Mouse (Mus musculus) forebrain, postnatal 0 days (tissue): ENCODE measurements around the gene Hpse. TPM values are rescaled to one million over a fixed set of nuclear protein-coding genes. Genes with fewer than 3 reads are reported as not detected.

ENCODE experiments used
- ATAC-seq: fragments of 200-750 bp; cut with Nextera tagmentation; 2 replicates; pipeline ENCODE4 v1.8.0; 2017; ENCODE audit warnings: mild to moderate bottlenecking, moderate library complexity
- DNase-seq: peaks from one replicate; pipeline ENCODE4 v3.0.0-alpha.2; 2015
- H3K27ac ChIP-seq: fragments of 300-500 bp; sonication (generic); 2 replicates; pipeline ENCODE4 v1.5.1; 2014; ENCODE audit warnings: low read depth, mild to moderate bottlenecking, antibody characterized with exemption, low read length, moderate library complexity, mixed read lengths
- H3K27me3 ChIP-seq: fragments of 300-500 bp; sonication (generic); 2 replicates; pipeline ENCODE4 v1.6.1; 2014; ENCODE audit warnings: mild to moderate bottlenecking, low read length, mixed read lengths; ENCODE audit not compliant: insufficient read depth
- H3K36me3 ChIP-seq: fragments of 300-500 bp; sonication (generic); 2 replicates; pipeline ENCODE4 v1.6.1; 2014; ENCODE audit warnings: mild to moderate bottlenecking, moderate library complexity; ENCODE audit not compliant: insufficient read depth
- H3K4me1 ChIP-seq: fragments of 300-500 bp; sonication (generic); 2 replicates; pipeline ENCODE4 v1.6.1; 2014; ENCODE audit warnings: antibody characterized with exemption; ENCODE audit not compliant: insufficient read depth
- H3K4me2 ChIP-seq: fragments of 300-500 bp; sonication (generic); 2 replicates; pipeline ENCODE4 v1.6.1; 2014; ENCODE audit warnings: low read depth, mild to moderate bottlenecking, moderate library complexity
- H3K4me3 ChIP-seq: fragments of 300-500 bp; sonication (generic); 2 replicates; pipeline ENCODE4 v1.5.1; 2014; ENCODE audit warnings: low read depth, low read length, mixed read lengths
- H3K9ac ChIP-seq: fragments of 300-500 bp; sonication (generic); 2 replicates; pipeline ENCODE4 v1.6.1; 2014; ENCODE audit warnings: mild to moderate bottlenecking
- H3K9me3 ChIP-seq: fragments of 300-500 bp; sonication (generic); 2 replicates; pipeline ENCODE4 v1.6.1; 2016; ENCODE audit warnings: low read length
- CTCF ChIP-seq: sonication (generic); IDR thresholded peaks from 2 replicates; pipeline ENCODE4 v1.5.1; 2016; ENCODE audit warnings: antibody characterized with exemption, control low read depth, low read depth
- WGBS: fragments of 180-500 bp; shearing (Covaris S2); extraction: QIAGEN DNeasy Blood & Tissue Kit; methylation state at CpG from one replicate; pipeline ENCODE4 v1.1.7; 2014; 5-methylcytosine and 5-hydroxymethylcytosine counted together
- polyA plus RNA-seq: library from polyadenylated mRNA; unstranded; fragments of >200 nt; fragmentation: Nextera tagmentation; extraction: Ambion mirVana; gene quantifications from 2 replicates; pipeline ENCODE4 v1.2.1, GENCODE M21; 2015
- total RNA-seq: library from RNA; depleted of rRNA; stranded (reverse); fragments of >200 nt; gene quantifications from 2 replicates; pipeline ENCODE4 v1.2.3, GENCODE M21; 2014

The Hpse gene
- total and polyA plus RNA-seq, 2 experiments from 2014 or later: 0.41 to 1.1 TPM

- no peak overlapping the region for H3K4me2 ChIP-seq
- H3K9me3 ChIP-seq: no peaks in the 10 kb centered on the region
- WGBS: 68% methylated on average over 2 of the region's 2 CpGs
- DNase-seq (no peak), ATAC-seq (no peak)
- no peak overlapping the region for H3K27ac ChIP-seq
- H3K27me3 ChIP-seq: no peaks in the 10 kb centered on the region
- H3K4me1 ChIP-seq: no peaks in the 10 kb centered on the region
- no peak for TF ChIP-seq CTCF
- H3K4me3 ChIP-seq: no peak overlapping the region
- H3K9ac ChIP-seq: no peak overlapping the region
- H3K36me3 ChIP-seq: no peaks in the 10 kb centered on the region
Observed at GRCm38 (mm10) chr5:100697398-100697797, 22.1 kb downstream of the Hpse start.

GRCm38 (mm10) chr5:100685631-100686030 is 33.9 kb downstream of the Hpse start:
- Histone ChIP-seq H3K4me2 (no peak overlapping the region), H3K9ac (no peak overlapping the region), H3K4me3 (no peak overlapping the region), H3K4me1 (no peaks in the 10 kb centered on the region), H3K9me3 (no peaks in the 10 kb centered on the region), H3K36me3 (no peaks in the 10 kb centered on the region), H3K27me3 (no peaks in the 10 kb centered on the region), H3K27ac (no peak overlapping the region)
- DNase-seq: no peak
- 0 out of 2 replicates have a peak, but pooled peaks have one; percentile 21 for TF ChIP-seq CTCF
- 67% methylated on average over 4 of the region's 4 CpGs for WGBS
- ATAC-seq: no peak

GRCm38 (mm10) chr5:100680542-100680933 is 39.0 kb downstream of the Hpse start:
- no peak overlapping the region for H3K4me3 ChIP-seq
- no peak overlapping the region for H3K27ac ChIP-seq
- H3K27me3 ChIP-seq: no peaks in the 10 kb centered on the region
- DNase-seq (no peak), ATAC-seq (no peak)
- no peak for TF ChIP-seq CTCF
- no peaks in the 10 kb centered on the region for H3K9me3 ChIP-seq
- H3K4me1 ChIP-seq: no peaks in the 10 kb centered on the region
- no peaks in the 10 kb centered on the region for H3K36me3 ChIP-seq
- 69% methylated on average over 6 of the region's 6 CpGs for WGBS
- no peak overlapping the region for H3K4me2 ChIP-seq
- H3K9ac ChIP-seq: no peak overlapping the region

DNA sequence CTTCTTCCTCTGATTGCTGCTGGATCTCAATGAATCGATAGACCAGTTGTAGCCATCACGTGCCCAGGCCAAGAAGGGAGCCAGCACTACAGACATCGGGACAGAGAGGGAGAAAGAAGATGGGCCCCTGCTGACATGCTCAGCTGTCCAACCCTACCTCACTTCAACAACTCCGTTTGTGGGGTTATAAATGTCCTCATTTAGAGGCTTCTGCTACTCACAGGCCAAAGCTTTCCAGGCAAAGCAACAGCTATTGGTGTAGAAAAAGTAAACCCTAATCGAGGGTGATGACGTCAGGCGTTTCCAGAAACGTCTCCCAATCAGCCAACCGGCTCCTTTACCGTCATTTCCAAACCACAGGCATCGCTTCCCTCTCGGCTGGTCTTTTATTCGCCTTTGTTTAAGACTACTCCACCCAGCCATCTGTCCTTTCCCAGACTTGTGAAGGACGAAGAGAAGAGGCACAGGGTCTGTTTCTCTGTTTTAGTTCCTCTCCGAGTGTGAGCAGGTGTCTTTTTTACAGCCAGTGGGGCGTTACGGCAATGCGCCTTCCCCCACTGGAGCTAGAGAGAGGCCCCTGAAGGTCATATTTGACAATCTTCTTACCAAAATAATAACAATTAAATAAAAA is 39.5 kb downstream of the Hpse start:
- H3K4me3 ChIP-seq: no peak overlapping the region
- 0 out of 2 replicates have a peak, but pooled peaks cover under 1% of the 10 kb centered on the region for H3K4me1 ChIP-seq
- no peak overlapping the region for H3K27ac ChIP-seq
- H3K36me3 ChIP-seq: no peaks in the 10 kb centered on the region
- H3K27me3 ChIP-seq: no peaks in the 10 kb centered on the region
- no peak overlapping the region for H3K4me2 ChIP-seq
- peak; percentile 14 for DNase-seq
- WGBS: 62% methylated on average over 18 of the region's 18 CpGs
- no peaks in the 10 kb centered on the region for H3K9me3 ChIP-seq
- ATAC-seq: peak; percentile 23; the same call in 1 of the 2 replicates
- H3K9ac ChIP-seq: no peak overlapping the region
- TF ChIP-seq CTCF: no peak

DNA sequence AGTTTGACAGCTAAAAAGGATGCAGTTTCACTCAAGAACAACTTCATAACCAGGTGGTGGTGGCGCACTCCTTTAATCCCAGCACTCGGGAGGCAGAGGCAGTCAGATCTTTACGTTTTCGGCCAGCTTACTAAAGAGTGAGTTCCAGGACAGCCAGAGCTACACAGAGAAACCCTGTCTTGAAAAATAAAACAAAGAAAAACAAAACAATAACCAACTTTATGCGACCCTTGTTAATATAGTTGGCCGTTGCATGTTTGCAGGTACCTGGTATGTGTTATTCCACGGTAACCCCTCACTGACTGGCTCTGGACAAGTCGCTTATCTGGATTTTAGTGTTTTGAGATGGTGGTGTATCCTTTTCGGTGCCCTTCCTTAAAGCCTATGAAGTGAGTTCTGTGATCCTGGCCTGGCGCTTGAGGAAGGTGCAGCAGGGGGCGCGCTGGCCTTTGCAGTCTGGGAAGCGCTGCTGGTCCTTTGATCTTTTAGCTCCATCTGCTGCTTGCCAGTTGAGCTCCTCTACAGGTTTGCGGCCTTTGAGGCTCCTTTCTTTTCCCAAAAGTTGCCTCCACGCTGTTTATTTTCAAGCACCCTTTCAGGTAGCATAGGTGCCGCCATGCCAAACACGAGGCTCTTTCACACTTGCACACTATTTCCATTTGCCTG is 44.7 kb downstream of the Hpse start, which contains the start of gene Coq2:
Gene Coq2 (minus strand): TSS at position 430 of the 666 bp plus-strand sequence.
- Histone ChIP-seq H3K9ac (peak within 1 kb of the TSS; percentile 85), H3K4me3 (peak within 1 kb of the TSS; percentile 80), H3K36me3 (no peaks in the 10 kb centered on the region), H3K9me3 (no peaks in the 10 kb centered on the region), H3K4me1 (peaks cover 10% of the 10 kb centered on the region; the same call in 1 of the 2 replicates), H3K27me3 (no peaks in the 10 kb centered on the region), H3K27ac (peak within 1 kb of the TSS; percentile 50), H3K4me2 (peak within 1 kb of the TSS; percentile 81)
- ATAC-seq (no peak), DNase-seq (peak; percentile 63)
- TF ChIP-seq CTCF: peak; percentile 72
- WGBS: 8% methylated on average over 17 of the region's 17 CpGs

GRCm38 (mm10) chr5:100673745-100674486 is 45.6 kb downstream of the Hpse start:
- H3K27ac ChIP-seq: peak overlapping the region; percentile 50
- no peaks in the 10 kb centered on the region for H3K36me3 ChIP-seq
- peak overlapping the region; percentile 80 for H3K4me3 ChIP-seq
- peak; percentile 91 for DNase-seq
- no peaks in the 10 kb centered on the region for H3K27me3 ChIP-seq
- ATAC-seq: peak; percentile 99
- TF ChIP-seq CTCF: no peak
- peak overlapping the region; percentile 81 for H3K4me2 ChIP-seq
- under 1% methylated on average over 67 of the region's 71 CpGs for WGBS
- no peaks in the 10 kb centered on the region for H3K9me3 ChIP-seq
- peaks cover 10% of the 10 kb centered on the region; the same call in 1 of the 2 replicates for H3K4me1 ChIP-seq
- H3K9ac ChIP-seq: peak overlapping the region; percentile 85
